Mouse (Mus musculus) heart, postnatal 0 days (tissue): ENCODE results near the gene Bcl2l1.

ENCODE experiments used
- CTCF ChIP-seq: IDR thresholded peaks from 2 replicates; pipeline ENCODE4 v1.5.1; 2016; ENCODE audit warnings: antibody characterized with exemption, control low read depth, low read depth
- EP300 ChIP-seq: IDR thresholded peaks from 2 replicates; pipeline ENCODE4 v1.6.1; 2016; ENCODE audit warnings: antibody characterized with exemption, low read depth

DNA sequence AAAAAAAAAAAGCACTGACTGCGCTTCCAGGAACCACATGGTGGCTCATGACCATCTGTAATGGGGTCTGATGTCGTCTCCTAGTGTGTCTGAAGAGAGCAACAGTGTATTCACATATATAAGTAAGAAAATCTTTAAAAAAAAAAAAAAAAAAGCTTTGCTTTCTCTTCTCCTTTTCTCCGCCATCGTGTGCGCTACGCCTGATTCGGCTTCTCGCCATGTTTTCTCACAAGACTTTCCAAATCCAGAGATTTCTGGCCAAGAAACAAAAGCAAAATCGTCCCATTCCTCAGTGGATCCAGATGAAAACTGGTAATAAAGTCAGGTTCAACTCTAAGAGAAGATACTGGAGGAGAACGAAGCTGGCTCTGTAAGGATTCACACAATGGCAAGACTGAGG lies 29.2 kb downstream of the Bcl2l1 start:
- TF ChIP-seq CTCF (no peak), EP300 (no peak)
